Mouse (Mus musculus) gastrocnemius, postnatal 36 days (tissue): ENCODE measurements at regions not wholly inside any gene's neighbourhood (a gene's known extent, or its start where the extent isn't known, plus 50 kb on each side); places are given as distances from the start of the nearest gene placed in this dataset.

ENCODE experiments used
- DNase-seq, 2 experiments: peaks; one replicate each; pipeline ENCODE4 v3.0.0; 2022
- intact Hi-C: fragments of 180-260 bp; cut with DNase I; formaldehyde crosslinking; loops from one replicate; pipeline ENCODE4 v1.15.1; 2025

DNA sequence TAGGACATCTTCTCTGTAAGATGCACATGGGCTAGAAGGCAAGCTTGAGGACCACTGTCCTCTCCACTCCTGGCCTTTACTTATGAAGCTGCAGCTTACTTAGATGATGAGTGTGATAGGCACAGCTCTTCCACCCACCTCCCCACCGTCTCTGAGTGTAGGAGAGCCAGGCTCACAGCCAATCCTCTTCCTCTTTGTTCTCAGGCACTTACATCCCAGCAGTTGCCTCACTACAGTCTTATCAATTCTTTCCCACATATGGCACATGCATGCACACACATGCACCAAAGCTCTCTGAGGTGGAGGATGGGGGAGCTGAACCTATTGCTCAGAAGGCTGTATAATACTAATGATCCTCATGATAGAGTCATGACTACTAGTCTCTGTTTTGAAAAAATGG is 72.1 kb upstream of the Picalm start:
- DNase-seq: no peak
- intact Hi-C loops: loop anchor here (5.0 kb wide), 1 partner anchor 69 kb away; no protein-coding TSS in a partner anchor

DNA sequence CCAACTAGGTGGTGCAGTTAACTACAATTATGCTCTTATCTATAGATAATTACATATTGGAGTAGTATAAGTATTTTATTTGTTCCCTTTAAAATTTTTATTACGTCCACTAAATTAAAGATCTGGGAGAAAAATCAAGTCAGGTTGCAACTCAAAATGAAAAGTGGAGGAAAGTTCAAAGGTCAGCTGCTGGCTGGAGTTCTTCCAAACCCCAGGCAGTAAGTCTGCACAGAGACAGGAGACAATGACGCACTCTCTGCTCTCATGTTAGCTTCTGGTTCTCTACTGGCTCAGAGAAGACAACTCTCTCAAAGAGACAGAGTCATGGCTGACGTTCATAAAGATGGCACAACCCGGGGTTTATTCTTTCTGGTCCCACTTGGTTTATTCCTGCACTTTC is 71.4 kb upstream of the Picalm start:
- intact Hi-C loops: loop anchor here (5.0 kb wide), 1 partner anchor 69 kb away; no protein-coding TSS in a partner anchor

DNA sequence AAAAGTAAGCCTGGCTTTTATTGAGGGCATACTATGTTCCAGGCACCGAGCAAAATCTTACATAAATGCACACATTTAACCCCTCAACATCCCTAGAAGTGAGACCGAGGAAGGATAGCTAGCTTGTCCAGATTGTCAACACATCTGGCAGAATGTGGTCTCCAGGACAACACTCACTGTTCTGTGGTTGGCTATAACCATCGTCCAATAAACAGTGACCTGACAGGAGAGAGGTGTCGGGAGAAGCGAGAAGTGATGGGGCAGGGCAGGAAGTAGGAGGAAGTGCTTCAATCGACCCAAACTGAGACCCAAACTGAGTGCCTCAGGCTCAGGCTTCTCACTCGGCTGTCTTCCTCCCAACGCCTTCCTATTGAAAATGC is 70.8 kb upstream of the Picalm start:
- no peak for DNase-seq
- intact Hi-C loops: loop anchor here (5.0 kb wide), 1 partner anchor 68 kb away; no protein-coding TSS in a partner anchor

More for the DNA sequence above, 71.4 kb upstream of the Picalm start:
- DNase-seq: no peak

DNA sequence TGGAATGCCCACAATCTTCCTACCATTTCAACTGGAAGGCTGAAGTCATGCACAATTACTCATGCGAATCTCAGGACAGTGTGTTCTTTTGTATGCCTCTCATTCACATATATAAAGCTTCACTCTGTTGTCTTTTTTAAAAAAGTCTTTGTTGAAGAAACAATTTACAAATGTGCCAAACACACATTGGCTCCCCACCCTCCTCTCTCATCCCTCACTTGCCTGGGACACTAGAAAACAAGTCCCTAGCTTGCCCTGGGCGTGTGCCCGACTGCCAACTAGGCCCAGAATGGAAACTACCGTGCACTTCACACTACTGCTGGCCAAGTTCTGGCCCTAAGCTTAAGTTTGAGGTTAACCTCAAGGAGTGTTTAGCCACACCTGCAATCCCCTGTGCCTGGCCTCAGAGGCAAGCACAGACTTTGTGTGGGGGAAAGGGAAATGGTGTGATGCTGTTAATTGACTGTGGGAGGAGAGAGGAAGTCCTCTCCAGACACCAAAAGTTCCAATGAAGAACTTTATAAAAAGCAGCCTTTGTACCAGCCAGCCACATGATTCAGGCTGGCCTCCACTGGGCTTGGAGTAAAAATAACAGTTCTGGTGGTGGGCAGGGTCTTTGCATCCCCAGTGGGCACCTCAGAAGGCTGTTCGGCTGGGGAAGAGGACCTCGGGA is 70.2 kb upstream of the Picalm start:
- intact Hi-C loops: loop anchor here (5.0 kb wide), 1 partner anchor 68 kb away; no protein-coding TSS in a partner anchor
- no peak for DNase-seq

DNA sequence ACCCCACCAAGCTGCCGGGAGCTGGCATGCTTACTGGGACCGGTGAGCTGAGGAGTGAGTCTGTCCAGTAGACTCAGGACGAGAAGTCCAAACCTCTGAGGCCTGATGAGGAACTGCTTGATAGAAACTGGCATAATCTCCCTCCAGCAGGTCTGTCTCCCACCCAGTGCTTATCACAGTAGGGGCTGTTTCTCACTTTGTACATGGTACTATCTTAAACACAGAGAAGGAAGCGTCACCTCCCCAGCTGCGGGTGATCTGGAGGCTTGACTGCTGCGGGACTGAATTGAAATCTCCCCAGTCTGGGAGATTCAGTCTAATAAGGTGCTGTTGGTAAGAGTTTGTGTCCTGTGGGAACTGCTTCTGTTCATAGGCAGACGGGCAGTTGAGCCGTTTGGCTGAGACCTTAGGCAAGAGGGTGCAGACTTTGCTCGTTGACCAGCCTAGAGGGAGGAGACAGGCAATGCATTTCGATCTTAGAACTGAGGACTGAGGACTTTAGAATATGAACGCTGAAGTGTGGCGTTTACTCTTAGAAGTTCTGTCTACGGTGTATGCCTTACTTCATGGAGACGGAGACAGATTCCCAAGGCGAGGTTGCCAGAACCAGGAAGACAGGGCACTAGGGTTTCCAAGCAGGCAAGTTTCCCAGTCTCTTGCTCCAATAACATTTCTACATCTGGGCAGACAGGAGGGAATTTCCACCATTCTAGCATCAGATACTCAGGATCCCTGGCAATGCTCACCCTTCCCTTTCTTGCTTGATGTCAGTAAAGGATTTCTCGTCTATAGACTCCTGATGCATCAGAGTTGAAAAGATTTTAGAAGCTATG is 69.5 kb upstream of the Picalm start:
- DNase-seq: no peak
- intact Hi-C loops: no loop called here

DNA sequence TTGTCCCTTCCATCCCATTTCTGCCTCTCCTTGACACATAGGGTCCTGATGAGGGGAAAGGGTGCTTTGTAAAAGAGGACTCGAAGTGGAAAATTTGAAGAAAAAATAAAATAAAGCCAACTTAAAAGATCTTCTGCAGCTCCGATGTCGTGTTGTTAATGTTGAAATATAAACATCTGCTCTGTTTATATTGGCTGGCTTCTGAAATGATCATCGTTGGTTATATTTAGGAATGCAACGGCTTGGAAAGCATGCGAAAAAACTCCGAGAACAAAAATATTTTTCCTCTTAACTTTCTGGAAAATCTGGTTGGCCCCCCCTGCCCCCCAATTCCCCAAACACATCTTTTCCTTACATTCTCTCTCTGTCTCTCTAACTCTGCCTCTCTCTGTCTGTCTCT is 68.3 kb upstream of the Picalm start:
- DNase-seq: no peak
- intact Hi-C loops: no loop called here

DNA sequence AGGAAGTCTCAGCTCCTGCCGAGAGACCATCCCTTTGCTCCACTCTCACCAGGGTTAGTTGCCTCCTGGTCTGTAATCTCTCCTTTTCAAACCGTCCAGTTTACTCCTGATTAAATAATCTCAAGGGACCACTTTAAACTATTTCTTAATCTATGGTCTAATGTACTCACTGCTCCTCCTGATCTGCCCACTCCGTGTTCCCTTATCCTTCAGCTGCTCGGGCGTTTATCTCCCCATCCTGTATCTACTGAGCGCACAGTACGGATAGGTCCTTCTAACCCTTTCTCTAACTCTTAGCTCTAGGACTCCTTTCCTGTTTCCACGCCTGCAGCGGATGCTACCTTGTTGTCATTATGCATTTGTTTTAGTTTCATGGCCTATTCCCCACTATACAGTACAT is 67.1 kb upstream of the Picalm start:
- DNase-seq: no peak
- intact Hi-C loops: no loop called here

DNA sequence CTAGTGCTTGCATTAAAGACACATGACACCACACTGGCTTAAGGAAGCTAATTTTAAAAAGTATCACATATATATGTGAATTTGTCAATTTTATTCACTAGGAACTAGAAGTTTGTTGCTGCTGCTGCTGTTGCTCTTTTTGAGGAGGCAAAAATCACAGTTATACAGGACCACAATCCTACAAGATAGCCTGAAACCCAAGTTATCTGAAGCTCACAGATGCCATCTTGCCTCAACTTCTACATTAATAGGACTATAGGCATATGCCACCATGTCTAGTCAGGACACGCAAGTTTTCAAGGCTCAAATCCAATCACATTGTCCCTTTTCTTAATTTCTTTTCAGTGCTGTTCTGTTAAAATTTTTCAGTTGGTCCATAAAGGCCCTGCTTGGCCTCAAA is 65.8 kb upstream of the Picalm start:
- intact Hi-C loops: no loop called here
- DNase-seq: no peak

DNA sequence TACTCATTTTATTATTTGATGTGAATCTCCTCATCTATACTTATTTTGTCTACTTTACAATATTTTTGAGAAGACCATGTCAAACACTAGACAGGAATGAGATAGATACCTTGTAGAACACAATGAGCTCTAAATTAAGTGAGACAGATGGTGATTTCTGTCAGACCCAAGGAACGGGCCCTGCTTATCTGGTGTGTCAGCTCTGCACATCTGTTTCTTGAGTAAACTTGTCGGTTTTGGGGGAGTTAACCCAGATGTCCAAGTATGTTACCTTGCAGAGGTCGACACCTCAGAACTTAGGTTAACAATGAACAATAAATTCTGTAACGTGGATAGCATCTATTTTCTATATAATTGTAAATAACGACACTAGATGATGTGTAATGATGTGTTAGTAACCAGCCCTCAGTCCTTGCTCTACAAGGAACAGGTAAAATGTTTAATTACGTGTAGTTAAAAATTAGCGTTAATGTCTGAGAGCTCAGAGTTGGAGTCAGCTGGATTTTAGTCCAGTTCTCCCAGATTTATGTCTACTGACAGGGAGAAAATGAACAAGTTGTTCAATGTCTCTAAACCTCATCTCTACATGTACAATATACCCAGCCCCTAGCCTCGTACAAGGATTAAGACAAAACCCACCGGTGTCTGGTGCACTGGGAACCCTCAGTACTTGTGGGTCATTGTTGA is 64.6 kb upstream of the Picalm start:
- DNase-seq: no peak
- intact Hi-C loops: no loop called here

DNA sequence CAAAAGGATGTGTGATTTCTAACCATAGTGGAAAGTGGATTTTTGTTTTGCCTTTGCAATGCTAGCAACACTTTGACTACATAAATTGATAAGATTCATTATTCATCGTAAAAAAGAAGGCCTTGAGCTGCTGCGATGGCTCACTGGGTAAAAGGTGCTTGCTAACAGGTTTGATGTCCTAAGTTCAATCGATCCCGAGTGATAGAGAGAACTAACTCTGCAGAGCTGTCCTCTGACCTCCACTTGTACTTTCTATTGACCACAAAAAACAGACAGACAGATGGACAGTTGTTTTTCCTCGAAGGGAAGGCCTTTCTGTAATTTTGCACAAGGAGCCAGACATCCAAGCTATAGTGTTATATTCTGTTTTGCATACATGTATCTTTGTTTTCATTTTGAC is 63.7 kb upstream of the Picalm start:
- intact Hi-C loops: no loop called here

DNA sequence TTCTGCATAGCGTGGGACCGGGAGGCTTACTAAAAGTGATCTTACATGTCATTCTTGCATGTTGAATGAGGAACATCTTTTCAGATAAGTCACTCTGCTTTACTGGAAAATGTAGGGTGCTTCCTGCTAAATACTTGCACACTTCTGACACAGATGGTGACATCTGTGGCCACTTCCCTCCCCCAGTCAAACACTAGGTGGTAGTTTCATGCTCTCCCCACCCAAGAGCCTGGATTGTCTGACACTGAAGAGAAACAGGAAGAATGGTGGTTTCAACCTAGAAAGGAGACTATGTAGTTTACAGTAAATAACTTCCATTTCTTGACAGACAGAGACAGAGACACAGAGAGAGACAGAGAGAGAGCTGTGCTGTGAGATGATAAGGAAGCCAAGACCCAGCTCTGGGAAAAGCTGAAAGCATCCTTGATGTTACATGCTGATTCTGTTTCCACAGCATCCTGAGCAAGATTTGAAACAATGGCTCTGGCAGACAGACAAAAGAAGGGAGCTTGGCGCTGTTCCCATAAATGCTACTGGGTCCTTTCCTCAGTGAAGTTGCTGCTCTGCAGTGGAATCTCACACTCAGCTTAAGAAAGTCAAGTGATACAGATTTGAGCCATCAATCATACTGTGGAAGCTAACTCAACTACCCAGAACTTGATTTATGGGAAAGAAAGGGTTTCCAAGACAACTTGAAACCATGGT is 61.9 kb upstream of the Picalm start:
- intact Hi-C loops: no loop called here
- no peak for DNase-seq

More for the DNA sequence above, 63.7 kb upstream of the Picalm start:
- DNase-seq: no peak

DNA sequence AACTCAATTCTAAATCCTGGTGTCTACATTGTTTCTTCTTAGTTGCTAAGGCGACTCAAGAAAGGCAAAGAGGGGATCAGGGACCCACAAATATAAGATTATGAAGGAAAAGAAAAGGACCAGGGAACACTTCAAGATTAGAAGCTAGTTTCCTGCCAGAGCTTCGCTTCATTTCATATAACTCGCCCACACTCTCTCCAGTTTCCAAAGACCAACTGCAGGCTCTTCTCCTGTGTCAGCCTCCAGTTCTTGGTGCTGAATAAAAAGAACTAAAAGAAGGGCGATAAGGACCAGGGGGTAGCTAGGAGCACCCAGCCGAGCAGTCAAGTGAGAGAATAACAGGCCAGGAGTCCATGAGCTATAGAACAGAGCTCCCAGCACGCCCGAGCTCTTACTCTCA is 59.7 kb upstream of the Picalm start:
- DNase-seq: no peak
- intact Hi-C loops: no loop called here

DNA sequence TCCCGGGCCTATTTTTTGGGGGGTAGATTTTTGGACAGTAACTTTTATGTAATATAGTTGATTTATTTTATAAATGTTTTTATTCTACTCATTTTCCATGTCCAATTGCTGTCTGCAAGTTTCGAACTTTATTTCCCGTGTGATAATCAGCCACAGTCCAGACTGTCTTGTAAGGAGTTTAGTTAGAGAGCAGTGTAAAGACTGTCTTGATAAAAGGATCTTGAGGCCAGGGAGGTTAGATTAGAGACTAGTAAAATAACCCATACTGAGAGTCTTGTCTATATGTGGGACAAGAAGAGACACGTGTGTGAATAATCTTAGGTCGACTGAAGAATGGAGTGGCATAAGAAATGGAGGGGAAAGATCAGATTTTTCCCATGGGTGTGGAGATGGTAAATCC is 56.1 kb upstream of the Picalm start:
- intact Hi-C loops: no loop called here
- DNase-seq: no peak

DNA sequence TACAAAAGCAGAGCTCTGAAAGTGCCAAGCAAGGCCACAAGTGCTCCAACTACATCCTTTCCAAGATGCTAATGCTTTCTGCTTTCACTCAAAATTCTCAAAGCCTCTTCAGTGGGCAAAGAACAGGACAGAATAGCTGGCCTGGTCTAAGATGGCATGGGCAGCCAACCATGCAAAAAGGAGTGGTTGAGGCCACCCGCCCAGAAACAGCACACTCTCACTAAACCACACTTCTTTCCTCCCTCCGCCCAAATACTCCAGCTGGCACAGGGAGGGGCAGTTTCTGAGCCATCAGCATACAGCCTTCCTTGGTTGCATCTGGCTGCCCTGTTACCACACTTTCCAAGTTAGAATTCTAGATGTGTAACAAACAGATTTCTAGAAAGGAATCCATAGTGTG is 55.4 kb upstream of the Picalm start:
- intact Hi-C loops: no loop called here
- no peak for DNase-seq

DNA sequence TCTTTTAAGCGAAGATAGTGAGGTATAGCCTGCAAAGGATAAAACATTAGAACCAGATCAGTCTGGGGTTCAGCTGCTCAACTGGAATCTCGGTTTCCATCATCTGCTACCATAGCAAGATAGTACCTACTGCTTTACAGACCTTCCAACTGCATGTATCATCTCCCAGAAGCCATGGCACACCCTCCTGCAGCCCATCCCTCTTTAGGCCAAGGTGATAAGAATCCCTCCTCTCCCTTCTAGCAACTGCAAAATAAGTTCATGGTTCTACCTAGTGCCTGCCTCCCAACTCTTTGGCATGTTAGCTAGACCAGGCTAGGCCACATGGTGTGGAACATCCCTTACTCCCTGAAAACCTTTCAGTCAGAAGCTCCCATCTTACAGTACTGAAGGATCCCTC is 52.4 kb upstream of the Picalm start:
- intact Hi-C loops: no loop called here
- no peak for DNase-seq

DNA sequence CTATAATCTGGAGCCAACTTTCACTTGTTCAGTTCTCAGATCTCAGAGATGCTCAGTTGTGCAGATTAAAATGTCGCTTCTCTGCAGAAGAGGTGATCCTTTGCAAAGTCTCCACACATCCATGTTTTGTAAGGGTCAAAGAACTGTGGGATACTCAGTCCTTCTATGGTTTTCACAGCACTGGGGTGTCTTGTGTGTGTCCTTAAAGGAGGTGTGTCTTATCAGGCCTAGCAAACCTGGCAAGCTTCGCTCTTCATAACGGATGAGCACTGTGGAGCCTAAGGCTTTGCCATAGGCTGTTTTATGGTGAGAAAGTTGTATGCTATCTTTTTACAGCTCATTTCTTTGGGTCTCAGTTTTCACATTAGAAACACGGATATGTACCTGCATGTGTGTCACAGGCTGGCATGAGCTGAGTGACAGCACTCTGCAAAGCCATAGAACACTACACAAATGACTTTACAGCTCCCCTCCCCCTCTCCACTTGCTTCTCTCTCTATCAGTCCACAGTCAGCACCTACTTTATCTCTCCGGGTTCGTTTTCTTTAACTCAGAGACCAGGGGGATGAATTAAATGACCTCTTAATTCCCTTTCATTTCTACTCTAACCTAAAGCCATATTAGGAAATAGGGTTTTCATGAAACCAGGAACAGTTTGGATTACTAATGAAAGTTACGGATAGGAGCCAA is 49.8 kb upstream of the Picalm start:
- intact Hi-C loops: loop anchor here (5.0 kb wide), 1 partner anchor 37 kb away; no protein-coding TSS in a partner anchor

More for the DNA sequence above, 49.8 kb upstream of the Picalm start:
- no peak for DNase-seq
